Mouse (Mus musculus) MEL (cell line): ENCODE results near the gene Rbfox3. TPM values are rescaled to one million over a fixed set of nuclear protein-coding genes. Genes with fewer than 3 reads are reported as not detected.

Source experiments
- DNase-seq: peaks from one replicate; pipeline ENCODE4 v3.0.0; 2011; ENCODE audit warnings: low read depth, low spot score
- H3K27ac ChIP-seq: 2 replicates; pipeline ENCODE4 v1.5.1; 2012; ENCODE audit warnings: low read depth, mild to moderate bottlenecking, control low read depth, low read length, moderate library complexity; ENCODE audit not compliant: control insufficient read depth
- H3K27me3 ChIP-seq, 2 experiments: fragments of 150-350 bp in 1 of 2; sonication (generic) in 1 of 2; 2 replicates each; pipeline ENCODE4 v1.6.1; 2012; ENCODE audit warnings: low read length in 2 of 2, mild to moderate bottlenecking in 2 of 2, improper control_type of control experiment in 1 of 2, moderate library complexity in 1 of 2; ENCODE audit not compliant: insufficient read depth in 2 of 2, control insufficient read depth in 1 of 2
- H3K36me3 ChIP-seq, 2 experiments: 2 replicates each; pipeline ENCODE4 v1.6.1; 2012 to 2014; ENCODE audit warnings: low read length in 2 of 2, improper control_type of control experiment in 1 of 2, inconsistent platforms in 1 of 2, mild to moderate bottlenecking in 1 of 2; ENCODE audit not compliant: insufficient read depth in 2 of 2, control insufficient read depth in 1 of 2
- H3K4me1 ChIP-seq, 2 experiments: fragments of 150-350 bp in 1 of 2; sonication (generic) in 1 of 2; 2 replicates each; pipeline ENCODE4 v1.6.1; 2012; ENCODE audit warnings: low read length in 2 of 2, improper control_type of control experiment in 1 of 2, mild to moderate bottlenecking in 1 of 2; ENCODE audit not compliant: insufficient read depth in 2 of 2, control insufficient read depth in 1 of 2
- H3K4me3 ChIP-seq, 2 experiments: fragments of 150-350 bp in 1 of 2; sonication (generic) in 1 of 2; 2 replicates each; pipeline ENCODE4 v1.5.1; 2012; ENCODE audit warnings: low read depth in 2 of 2, low read length in 2 of 2, mild to moderate bottlenecking in 2 of 2, moderate library complexity in 2 of 2, control low read depth in 1 of 2, improper control_type of control experiment in 1 of 2; ENCODE audit not compliant: control insufficient read depth in 1 of 2, insufficient read depth in 1 of 2
- H3K79me2 ChIP-seq: 2 replicates; pipeline ENCODE4 v1.6.1; 2012; ENCODE audit warnings: mild to moderate bottlenecking, low read length, moderate library complexity; ENCODE audit not compliant: control insufficient read depth, poor library complexity, insufficient read depth
- H3K9ac ChIP-seq: 2 replicates; pipeline ENCODE4 v1.6.1; 2012; ENCODE audit warnings: low read depth, mild to moderate bottlenecking, control low read depth, low read length, moderate library complexity; ENCODE audit not compliant: control insufficient read depth, poor library complexity, severe bottlenecking
- H3K9me3 ChIP-seq: fragments of 150-350 bp; sonication (generic); replicated peaks from 2 replicates; pipeline ENCODE4 v1.6.1; 2012; ENCODE audit warnings: mild to moderate bottlenecking, low read length, improper control_type of control experiment, moderate library complexity; ENCODE audit not compliant: insufficient read depth
- CHD1 ChIP-seq: IDR thresholded peaks from 2 replicates; pipeline ENCODE4 v1.6.1; 2012; ENCODE audit warnings: low read depth, mild to moderate bottlenecking, inconsistent platforms, low read length, improper control_type of control experiment
- CTCF ChIP-seq, 3 experiments: IDR thresholded peaks in 2 of 3; conservative IDR thresholded peaks in 1 of 3; 2 replicates each; pipeline ENCODE4 v1.5.1; 2011 to 2012; ENCODE audit warnings: low read length in 3 of 3, low read depth in 2 of 3, mild to moderate bottlenecking in 2 of 3, improper control_type of control experiment in 1 of 3, inconsistent platforms in 1 of 3, mixed read lengths in 1 of 3, moderate library complexity in 1 of 3; ENCODE audit not compliant: control insufficient read depth in 1 of 3, insufficient read depth in 1 of 3, poor library complexity in 1 of 3, severe bottlenecking in 1 of 3
- ELF1 ChIP-seq: IDR thresholded peaks from 2 replicates; pipeline ENCODE4 v1.6.1; 2014; ENCODE audit warnings: low read depth, mild to moderate bottlenecking, inconsistent platforms, low read length, improper control_type of control experiment, moderate library complexity
- GATA1 ChIP-seq: IDR thresholded peaks from 2 replicates; pipeline ENCODE4 v1.6.1; 2011; ENCODE audit warnings: low read depth, low read length, improper control_type of control experiment
- MAFK ChIP-seq: IDR thresholded peaks from 2 replicates; pipeline ENCODE4 v1.6.1; 2011; ENCODE audit warnings: low read depth, mild to moderate bottlenecking, low read length, improper control_type of control experiment, borderline replicate concordance
- MYC ChIP-seq: IDR thresholded peaks from 2 replicates; pipeline ENCODE4 v1.6.1; 2011; ENCODE audit warnings: low read depth, mild to moderate bottlenecking, low read length, improper control_type of control experiment, moderate library complexity
- NELFE ChIP-seq: IDR thresholded peaks from 2 replicates; pipeline ENCODE4 v1.6.1; 2011; ENCODE audit warnings: low read depth, low read length, improper control_type of control experiment
- NRF1 ChIP-seq: IDR thresholded peaks from 2 replicates; pipeline ENCODE4 v1.6.1; 2014; ENCODE audit warnings: low read depth, mild to moderate bottlenecking, inconsistent platforms, low read length, improper control_type of control experiment, moderate library complexity; ENCODE audit not compliant: poor library complexity, insufficient read depth, severe bottlenecking
- POLR2A ChIP-seq, 2 experiments: IDR thresholded peaks; 2 replicates each; pipeline ENCODE4 v1.6.1; 2011 to 2012; ENCODE audit warnings: low read length in 2 of 2, mild to moderate bottlenecking in 2 of 2, control low read depth in 1 of 2, improper control_type of control experiment in 1 of 2, low read depth in 1 of 2, moderate library complexity in 1 of 2; ENCODE audit not compliant: control insufficient read depth in 1 of 2, insufficient read depth in 1 of 2, poor library complexity in 1 of 2
- POLR2AphosphoS2 ChIP-seq: IDR thresholded peaks from 2 replicates; pipeline ENCODE4 v1.6.1; 2011; ENCODE audit warnings: low read length, improper control_type of control experiment
- POLR2AphosphoS5 ChIP-seq: IDR thresholded peaks from 2 replicates; pipeline ENCODE4 v1.6.1; 2012; ENCODE audit warnings: low read depth, borderline replicate concordance, mild to moderate bottlenecking, inconsistent platforms, low read length, moderate library complexity, mixed read lengths
- RAD21 ChIP-seq: IDR thresholded peaks from 2 replicates; pipeline ENCODE4 v1.6.1; 2011; ENCODE audit warnings: mild to moderate bottlenecking, low read depth, low read length, improper control_type of control experiment
- TAL1 ChIP-seq: IDR thresholded peaks from 2 replicates; pipeline ENCODE4 v1.6.1; 2012; ENCODE audit warnings: mild to moderate bottlenecking, inconsistent platforms, low read length, moderate library complexity, mixed read lengths
- UBTF ChIP-seq: IDR thresholded peaks from 2 replicates; pipeline ENCODE4 v1.6.1; 2012; ENCODE audit warnings: low read depth, mild to moderate bottlenecking, inconsistent platforms, low read length, improper control_type of control experiment, moderate library complexity, borderline replicate concordance; ENCODE audit not compliant: insufficient read depth
- ZC3H11A ChIP-seq: IDR thresholded peaks from 2 replicates; pipeline ENCODE4 v1.6.1; 2012; ENCODE audit warnings: low read depth, mild to moderate bottlenecking, inconsistent platforms, low read length, improper control_type of control experiment
- ZKSCAN1 ChIP-seq: IDR thresholded peaks from 2 replicates; pipeline ENCODE4 v1.6.1; 2012; ENCODE audit warnings: low read depth, mild to moderate bottlenecking, inconsistent platforms, low read length, improper control_type of control experiment, moderate library complexity
- ZNF384 ChIP-seq: IDR thresholded peaks from 2 replicates; pipeline ENCODE4 v1.6.1; 2012; ENCODE audit warnings: low read depth, mild to moderate bottlenecking, inconsistent platforms, low read length, improper control_type of control experiment
- polyA plus RNA-seq, 2 experiments: library from polyadenylated mRNA; stranded (reverse) in 1 of 2; unstranded in 1 of 2; fragments of >175 nt in 1 of 2; fragments of >200 nt in 1 of 2; gene quantifications; 2 replicates each; pipeline versions ENCODE4 v1.2.1 to v1.2.4; 2012; ENCODE audit warnings: low replicate concordance in 2 of 2, low read depth in 1 of 2; ENCODE audit not compliant: insufficient read length in 2 of 2, insufficient read depth in 1 of 2, missing spikeins in 1 of 2
- total RNA-seq: library from RNA; depleted of rRNA; stranded (reverse); fragments of 300-350 nt; gene quantifications from 2 replicates; pipeline ENCODE4 v1.2.3, GENCODE M21; 2012

Gene Rbfox3
- total and polyA plus RNA-seq, 3 experiments = not detected

GRCm38 (mm10) chr11:118453886-118454671 lies 457.3 kb downstream of the Rbfox3 start:
- Histone ChIP-seq H3K27ac (no peak overlapping the region), H3K9ac (no peak overlapping the region), H3K27me3 (no peaks in the 10 kb centered on the region), H3K4me3 (no peak overlapping the region), H3K36me3 (peaks cover 0 to 12% of the 10 kb centered on the region in 2 experiments; a peak in 2 of 4 replicates), H3K79me2 (no peaks in the 10 kb centered on the region), H3K4me1 (peaks cover 6 to 25% of the 10 kb centered on the region in 2 experiments), H3K9me3 (no peaks in the 10 kb centered on the region)
- no peak for TF ChIP-seq CHD1
- DNase-seq = no peak

GRCm38 (mm10) chr11:118452955-118453354 lies 458.4 kb downstream of the Rbfox3 start:
- Histone ChIP-seq H3K4me3 (no peak overlapping the region), H3K4me1 (peaks cover 6 to 22% of the 10 kb centered on the region in 2 experiments), H3K79me2 (no peaks in the 10 kb centered on the region), H3K27me3 (no peaks in the 10 kb centered on the region), H3K9me3 (no peaks in the 10 kb centered on the region), H3K36me3 (peaks cover 0 to 12% of the 10 kb centered on the region in 2 experiments; a peak in 2 of 4 replicates), H3K27ac (no peak overlapping the region), H3K9ac (no peak overlapping the region)
- TF ChIP-seq MAFK (no peak), CHD1 (no peak), POLR2AphosphoS2 (no peak), CTCF (IDR thresholded peaks at IDR 0.05 in 2 of 3, conservative IDR thresholded peaks at IDR 0.05 in 1 of 3; ENCODE audit: control insufficient read depth in 1 of 3, insufficient read depth in 1 of 3, low read depth in 2 of 3, low read length in 3 of 3, poor library complexity in 1 of 3, severe bottlenecking in 1 of 3) (no peak), ZKSCAN1 (no peak), RAD21 (no peak), UBTF (no peak), NRF1 (no peak), MYC (no peak), TAL1 (no peak), ELF1 (no peak), POLR2AphosphoS5 (no peak), POLR2A (IDR thresholded peaks at IDR 0.05; ENCODE audit: control insufficient read depth in 1 of 2, insufficient read depth in 1 of 2, low read depth in 1 of 2, low read length in 2 of 2, poor library complexity in 1 of 2) (no peak), ZC3H11A (no peak), NELFE (no peak), ZNF384 (no peak), GATA1 (no peak)
- no peak for DNase-seq
